Mouse (Mus musculus) kidney, embryonic 14.5 days (tissue): ENCODE measurements around the gene Polrmt. TPM values are rescaled to one million over a fixed set of nuclear protein-coding genes. Genes with fewer than 3 reads are reported as not detected.

Experiments used
- polyA plus RNA-seq: library from polyadenylated mRNA; unstranded; fragments of >200 nt; fragmentation: Nextera tagmentation; extraction: Ambion mirVana; gene quantifications from 2 replicates; pipeline ENCODE4 v1.2.1, GENCODE M21; 2014

Polrmt gene
- polyA plus RNA-seq, 1 experiment from 2014 or later, result 38.9 TPM

Other genes with a start within 250 kb of the Polrmt start
- gene Plpp2, start 212.8 kb downstream of the Polrmt start, polyA plus RNA-seq, result 34.9 and 43.3 TPM in 2 replicates
- gene Mier2, start 191.4 kb downstream of the Polrmt start, polyA plus RNA-seq, result 44.2 and 47.4 TPM in 2 replicates
- not detected in 2 replicates for gene Theg, start 159.2 kb downstream of the Polrmt start, polyA plus RNA-seq
- gene C2cd4c, start 132.6 kb downstream of the Polrmt start, polyA plus RNA-seq, result not detected in 2 replicates
- gene Shc2, start 108.7 kb downstream of the Polrmt start, polyA plus RNA-seq, result 6.9 and 8.5 TPM in 2 replicates
- not detected in 2 replicates for gene Odf3l2, start 100.8 kb downstream of the Polrmt start, polyA plus RNA-seq
- gene Madcam1, start 82.0 kb downstream of the Polrmt start, polyA plus RNA-seq, result 2.6 and 3.6 TPM in 2 replicates
- gene Tpgs1, start 77.2 kb downstream of the Polrmt start, polyA plus RNA-seq, result 85.7 and 90.9 TPM in 2 replicates
- gene Cdc34, start 64.4 kb downstream of the Polrmt start, polyA plus RNA-seq, result 105 and 108 TPM in 2 replicates
- gene Gzmm, start 57.6 kb downstream of the Polrmt start, polyA plus RNA-seq, result 0.54 and 0.61 TPM in 2 replicates
- 847 and 943 TPM in 2 replicates for gene Bsg, start 42.1 kb downstream of the Polrmt start, polyA plus RNA-seq
- gene Hcn2, start 29.9 kb downstream of the Polrmt start, polyA plus RNA-seq, result 0.11 and 0.14 TPM in 2 replicates
- 0.11 and 0.61 TPM in 2 replicates for gene Fgf22, start 8.5 kb upstream of the Polrmt start, polyA plus RNA-seq
- gene Rnf126, start 20.4 kb upstream of the Polrmt start, polyA plus RNA-seq, result 95.9 and 104 TPM in 2 replicates
- gene Fstl3, start 30.7 kb upstream of the Polrmt start, polyA plus RNA-seq, result 4.9 and 8.2 TPM in 2 replicates
- not detected in 2 replicates for gene Prss57, start 44.4 kb upstream of the Polrmt start, polyA plus RNA-seq
- gene Palm, start 47.0 kb upstream of the Polrmt start, polyA plus RNA-seq, result 101 and 136 TPM in 2 replicates
- 4.1 and 9.0 TPM in 2 replicates for gene Misp, start 74.4 kb upstream of the Polrmt start, polyA plus RNA-seq
- gene Ptbp1, start 107.8 kb upstream of the Polrmt start, polyA plus RNA-seq, result 279 and 333 TPM in 2 replicates
- 9.6 and 11.1 TPM in 2 replicates for gene Prtn3, start 127.9 kb upstream of the Polrmt start, polyA plus RNA-seq
- 58.8 and 59.7 TPM in 2 replicates for gene Plppr3, start 128.1 kb upstream of the Polrmt start, polyA plus RNA-seq
- gene Elane, start 139.7 kb upstream of the Polrmt start, polyA plus RNA-seq, result not detected in 2 replicates
- gene Cfd, start 144.3 kb upstream of the Polrmt start, polyA plus RNA-seq, result not detected in 2 replicates
- gene Med16, start 162.3 kb upstream of the Polrmt start, polyA plus RNA-seq, result 48.0 and 61.2 TPM in 2 replicates
- 4.6 and 10.8 TPM in 2 replicates for gene Gm26602, start 164.3 kb upstream of the Polrmt start, polyA plus RNA-seq
- 0.47 and 0.61 TPM in 2 replicates for gene Kiss1r, start 170.4 kb upstream of the Polrmt start, polyA plus RNA-seq
- 102 and 137 TPM in 2 replicates for gene R3hdm4, start 174.6 kb upstream of the Polrmt start, polyA plus RNA-seq
- 12.0 and 12.3 TPM in 2 replicates for gene Arid3a, start 180.5 kb upstream of the Polrmt start, polyA plus RNA-seq
- 132 and 147 TPM in 2 replicates for gene Wdr18, start 213.6 kb upstream of the Polrmt start, polyA plus RNA-seq
- 0.19 and 0.29 TPM in 2 replicates for gene Grin3b, start 224.1 kb upstream of the Polrmt start, polyA plus RNA-seq
- gene Tmem259, start 237.7 kb upstream of the Polrmt start, polyA plus RNA-seq, result 18.8 and 27.8 TPM in 2 replicates
- 186 and 220 TPM in 2 replicates for gene Cnn2, start 242.0 kb upstream of the Polrmt start, polyA plus RNA-seq
- gene Abca7, start 249.9 kb upstream of the Polrmt start, polyA plus RNA-seq, result 1.8 and 2.7 TPM in 2 replicates